Mouse (Mus musculus): ENCODE results near the gene Gm49711. TPM values are rescaled to one million over a fixed set of nuclear protein-coding genes. Genes with fewer than 3 reads are reported as not detected.

The Gm49711 gene
- polyA plus RNA-seq, 1 experiment from 2014 or later: 0.13 TPM

DNA sequence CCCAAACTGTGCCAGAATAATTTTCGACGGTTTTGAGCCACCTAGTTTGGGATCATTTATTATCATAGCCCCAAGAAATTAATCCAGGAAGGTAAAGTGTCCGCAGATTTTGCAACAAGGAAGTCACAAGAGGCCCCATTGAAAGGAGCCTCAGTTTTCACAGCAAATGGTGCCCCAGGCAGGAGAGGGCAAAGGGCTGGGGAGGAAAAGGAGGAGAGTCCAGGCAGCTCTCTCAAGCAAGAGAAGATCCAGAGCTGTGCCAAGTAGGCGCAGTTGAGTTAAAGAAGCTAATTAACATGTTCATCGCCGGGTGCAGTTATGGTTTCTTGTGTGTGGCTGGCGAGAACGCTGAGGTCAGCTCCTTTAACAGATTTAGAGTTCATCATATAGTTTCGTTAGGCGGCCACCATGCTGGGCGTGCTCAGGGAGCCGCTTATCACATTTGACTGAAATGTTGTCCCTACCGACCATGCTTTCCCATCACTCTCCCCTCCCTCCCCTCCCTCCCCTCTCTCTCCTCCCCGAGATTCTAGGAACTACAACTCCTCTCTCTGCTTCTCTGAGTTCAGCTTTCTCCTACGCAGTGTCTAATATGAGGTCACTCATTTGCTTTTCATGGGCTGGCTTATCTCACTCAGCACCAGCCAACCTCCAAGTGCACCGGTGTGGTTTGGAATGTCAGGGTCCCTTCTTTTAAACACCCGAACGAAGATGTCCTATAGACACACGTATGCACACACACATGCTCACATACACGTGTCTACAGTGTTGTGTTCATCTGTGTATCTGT, 35.4 kb upstream of the Gm49711 start:
- H3K9me3 ChIP-seq (replicated peaks; ENCODE audit: low read length): no peaks in the 10 kb centered on the region
- ATAC-seq (replicated peaks; ENCODE audit: low FRiP score, low read depth) (no peak), DNase-seq (ENCODE audit: low spot score) (no peak)
- no peaks in the 10 kb centered on the region for H3K27me3 ChIP-seq (ENCODE audit: insufficient read depth, low read length)
- H3K4me2 ChIP-seq (ENCODE audit: low read length): no peak overlapping the region
- H3K9ac ChIP-seq (ENCODE audit: low read depth, low read length): no peak overlapping the region
- 0 out of 2 replicates have a peak, but pooled peaks cover 5% of the 10 kb centered on the region for H3K4me1 ChIP-seq (replicated peaks; ENCODE audit: insufficient read depth, low read length)
- no peak overlapping the region for H3K4me3 ChIP-seq (replicated peaks; ENCODE audit: low read depth, low read length)
- H3K36me3 ChIP-seq (ENCODE audit: insufficient read depth, low read length): no peaks in the 10 kb centered on the region
- WGBS: 67% methylated on average over 20 of the region's 20 CpGs
- TF ChIP-seq CTCF (IDR thresholded peaks at IDR 0.05; ENCODE audit: low read depth): no peak
- no peak overlapping the region for H3K27ac ChIP-seq

GRCm38 (mm10) chr16:92033286-92033685, 24.8 kb upstream of the Gm49711 start:
- Histone ChIP-seq H3K27ac (no peak overlapping the region), H3K36me3 (ENCODE audit: insufficient read depth, low read length) (no peaks in the 10 kb centered on the region), H3K4me2 (ENCODE audit: low read length) (no peak overlapping the region), H3K4me1 (replicated peaks; ENCODE audit: insufficient read depth, low read length) (peaks cover 2% of the 10 kb centered on the region; the same call in 1 of the 2 replicates), H3K9me3 (replicated peaks; ENCODE audit: low read length) (no peaks in the 10 kb centered on the region), H3K9ac (ENCODE audit: low read depth, low read length) (no peak overlapping the region), H3K27me3 (ENCODE audit: insufficient read depth, low read length) (no peaks in the 10 kb centered on the region), H3K4me3 (replicated peaks; ENCODE audit: low read depth, low read length) (no peak overlapping the region)
- ATAC-seq (replicated peaks; ENCODE audit: low FRiP score, low read depth) (no peak), DNase-seq (ENCODE audit: low spot score) (no peak)
- TF ChIP-seq CTCF (IDR thresholded peaks at IDR 0.05; ENCODE audit: low read depth): no peak
- WGBS: 94% methylated on average over 3 of the region's 3 CpGs

DNA sequence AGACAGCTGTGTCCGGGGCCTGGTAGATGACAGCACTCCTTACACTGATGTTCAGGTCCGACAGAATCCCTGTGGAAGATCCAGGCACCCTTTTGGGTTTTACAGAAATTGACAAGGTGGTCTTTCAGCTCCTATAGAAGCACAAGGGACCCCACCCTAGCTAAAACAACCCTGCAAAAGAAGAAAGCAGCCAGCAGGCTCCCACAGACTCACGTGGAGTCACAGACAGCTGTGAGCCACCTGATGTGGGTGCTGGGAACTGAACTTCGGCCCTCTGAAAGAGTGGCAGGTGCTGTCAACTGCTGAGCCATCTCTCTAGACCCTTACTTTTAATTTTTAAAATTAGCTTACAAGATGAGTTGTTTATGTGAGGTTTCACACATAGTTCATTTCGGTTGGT, 23.4 kb upstream of the Gm49711 start:
- ATAC-seq (replicated peaks; ENCODE audit: low FRiP score, low read depth): no peak
- Histone ChIP-seq H3K4me3 (replicated peaks; ENCODE audit: low read depth, low read length) (no peak overlapping the region), H3K36me3 (ENCODE audit: insufficient read depth, low read length) (no peaks in the 10 kb centered on the region), H3K9ac (ENCODE audit: low read depth, low read length) (no peak overlapping the region), H3K4me2 (ENCODE audit: low read length) (no peak overlapping the region), H3K9me3 (replicated peaks; ENCODE audit: low read length) (no peaks in the 10 kb centered on the region), H3K4me1 (replicated peaks; ENCODE audit: insufficient read depth, low read length) (no peaks in the 10 kb centered on the region), H3K27ac (no peak overlapping the region), H3K27me3 (ENCODE audit: insufficient read depth, low read length) (no peaks in the 10 kb centered on the region)
- TF ChIP-seq CTCF (IDR thresholded peaks at IDR 0.05; ENCODE audit: low read depth): no peak
- WGBS: 73% methylated on average over 5 of the region's 5 CpGs
- DNase-seq (ENCODE audit: low spot score): no peak

DNA sequence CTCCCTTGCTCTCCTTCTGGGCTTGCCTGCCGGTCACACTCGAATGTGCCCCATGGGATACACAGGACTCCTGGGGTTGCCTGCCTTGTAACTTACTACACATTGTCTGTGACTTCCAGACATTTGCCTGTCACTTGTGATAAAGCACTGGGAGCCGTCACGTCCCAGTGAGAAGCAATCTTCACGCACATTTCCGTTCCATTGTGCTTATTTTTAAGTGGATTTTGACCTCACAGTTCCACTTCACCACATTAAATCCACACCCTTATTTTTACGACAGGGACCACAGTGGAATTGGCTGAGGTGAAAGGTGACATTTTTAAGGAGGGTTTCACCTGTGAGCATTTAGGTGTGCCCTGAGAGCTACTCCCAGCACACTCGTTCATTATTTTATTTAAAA, 21.4 kb upstream of the Gm49711 start:
- no peaks in the 10 kb centered on the region for H3K9me3 ChIP-seq (replicated peaks; ENCODE audit: low read length)
- H3K27me3 ChIP-seq (ENCODE audit: insufficient read depth, low read length): no peaks in the 10 kb centered on the region
- no peak overlapping the region for H3K4me2 ChIP-seq (ENCODE audit: low read length)
- no peaks in the 10 kb centered on the region for H3K36me3 ChIP-seq (ENCODE audit: insufficient read depth, low read length)
- WGBS: 38% methylated on average over 8 of the region's 8 CpGs
- DNase-seq (ENCODE audit: low spot score): no peak
- 0 out of 2 replicates have a peak overlapping the region, but pooled peaks have one; percentile 1 for H3K27ac ChIP-seq
- no peak for TF ChIP-seq CTCF (IDR thresholded peaks at IDR 0.05; ENCODE audit: low read depth)
- H3K4me3 ChIP-seq (replicated peaks; ENCODE audit: low read depth, low read length): no peak overlapping the region
- ATAC-seq (replicated peaks; ENCODE audit: low FRiP score, low read depth): no peak
- no peak overlapping the region for H3K9ac ChIP-seq (ENCODE audit: low read depth, low read length)
- no peaks in the 10 kb centered on the region for H3K4me1 ChIP-seq (replicated peaks; ENCODE audit: insufficient read depth, low read length)

DNA sequence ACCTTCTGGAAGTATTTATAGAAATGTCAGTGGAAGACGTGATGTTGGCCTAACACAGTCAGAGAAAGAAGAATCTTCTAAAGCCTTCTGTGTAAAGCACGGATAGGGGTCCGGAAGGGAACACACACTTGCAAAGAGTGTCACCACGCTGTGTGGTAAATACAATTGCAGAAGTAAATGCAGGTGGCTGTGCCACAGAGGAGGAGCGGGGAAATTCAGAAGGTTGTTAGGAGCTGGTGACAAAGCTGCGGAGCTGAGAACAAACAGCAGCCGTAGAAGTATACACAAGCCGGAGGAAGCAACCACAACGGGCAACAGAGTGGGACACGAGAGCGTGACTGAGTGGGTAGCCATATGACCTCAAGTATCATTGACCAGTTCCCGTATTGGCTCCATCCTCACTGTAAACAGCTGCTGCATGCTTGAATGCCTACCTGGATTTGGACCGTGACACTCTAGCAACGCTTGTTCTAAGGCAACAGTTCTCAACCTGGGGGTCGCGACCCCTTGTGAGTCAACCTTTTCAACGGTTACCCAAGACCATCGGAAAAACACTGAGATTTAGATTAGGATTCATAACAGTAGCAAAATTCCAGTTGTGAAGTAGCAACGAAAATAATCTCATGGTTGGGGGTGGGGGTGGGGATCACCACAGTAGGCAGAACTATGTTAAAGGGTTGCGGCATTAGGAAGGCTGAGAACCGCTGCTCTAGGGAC, 20.1 kb upstream of the Gm49711 start:
- Histone ChIP-seq H3K9ac (ENCODE audit: low read depth, low read length) (no peak overlapping the region), H3K4me3 (replicated peaks; ENCODE audit: low read depth, low read length) (no peak overlapping the region), H3K27ac (0 out of 2 replicates have a peak overlapping the region, but pooled peaks have one; percentile 62), H3K9me3 (replicated peaks; ENCODE audit: low read length) (no peaks in the 10 kb centered on the region), H3K27me3 (ENCODE audit: insufficient read depth, low read length) (no peaks in the 10 kb centered on the region), H3K4me2 (ENCODE audit: low read length) (no peak overlapping the region), H3K4me1 (replicated peaks; ENCODE audit: insufficient read depth, low read length) (no peaks in the 10 kb centered on the region), H3K36me3 (ENCODE audit: insufficient read depth, low read length) (no peaks in the 10 kb centered on the region)
- 71% methylated on average over 21 of the region's 21 CpGs for WGBS
- DNase-seq (ENCODE audit: low spot score) (no peak), ATAC-seq (replicated peaks; ENCODE audit: low FRiP score, low read depth) (peak; percentile 75)
- TF ChIP-seq CTCF (IDR thresholded peaks at IDR 0.05; ENCODE audit: low read depth): no peak

GRCm38 (mm10) chr16:92039421-92039820, 18.7 kb upstream of the Gm49711 start:
- no peaks in the 10 kb centered on the region for H3K9me3 ChIP-seq (replicated peaks; ENCODE audit: low read length)
- no peak overlapping the region for H3K9ac ChIP-seq (ENCODE audit: low read depth, low read length)
- WGBS: 82% methylated on average over 7 of the region's 7 CpGs
- H3K36me3 ChIP-seq (ENCODE audit: insufficient read depth, low read length): no peaks in the 10 kb centered on the region
- no peak for TF ChIP-seq CTCF (IDR thresholded peaks at IDR 0.05; ENCODE audit: low read depth)
- ATAC-seq (replicated peaks; ENCODE audit: low FRiP score, low read depth) (peak; percentile 33; the same call in 1 of the 2 replicates), DNase-seq (ENCODE audit: low spot score) (no peak)
- no peak overlapping the region for H3K27ac ChIP-seq
- no peaks in the 10 kb centered on the region for H3K4me1 ChIP-seq (replicated peaks; ENCODE audit: insufficient read depth, low read length)
- no peaks in the 10 kb centered on the region for H3K27me3 ChIP-seq (ENCODE audit: insufficient read depth, low read length)
- H3K4me3 ChIP-seq (replicated peaks; ENCODE audit: low read depth, low read length): no peak overlapping the region
- no peak overlapping the region for H3K4me2 ChIP-seq (ENCODE audit: low read length)
